Mouse (Mus musculus): ENCODE measurements at regions not wholly inside any gene's neighbourhood (a gene's known extent, or its start where the extent isn't known, plus 50 kb on each side); places are given as distances from the start of the nearest gene placed in this dataset.

DNA sequence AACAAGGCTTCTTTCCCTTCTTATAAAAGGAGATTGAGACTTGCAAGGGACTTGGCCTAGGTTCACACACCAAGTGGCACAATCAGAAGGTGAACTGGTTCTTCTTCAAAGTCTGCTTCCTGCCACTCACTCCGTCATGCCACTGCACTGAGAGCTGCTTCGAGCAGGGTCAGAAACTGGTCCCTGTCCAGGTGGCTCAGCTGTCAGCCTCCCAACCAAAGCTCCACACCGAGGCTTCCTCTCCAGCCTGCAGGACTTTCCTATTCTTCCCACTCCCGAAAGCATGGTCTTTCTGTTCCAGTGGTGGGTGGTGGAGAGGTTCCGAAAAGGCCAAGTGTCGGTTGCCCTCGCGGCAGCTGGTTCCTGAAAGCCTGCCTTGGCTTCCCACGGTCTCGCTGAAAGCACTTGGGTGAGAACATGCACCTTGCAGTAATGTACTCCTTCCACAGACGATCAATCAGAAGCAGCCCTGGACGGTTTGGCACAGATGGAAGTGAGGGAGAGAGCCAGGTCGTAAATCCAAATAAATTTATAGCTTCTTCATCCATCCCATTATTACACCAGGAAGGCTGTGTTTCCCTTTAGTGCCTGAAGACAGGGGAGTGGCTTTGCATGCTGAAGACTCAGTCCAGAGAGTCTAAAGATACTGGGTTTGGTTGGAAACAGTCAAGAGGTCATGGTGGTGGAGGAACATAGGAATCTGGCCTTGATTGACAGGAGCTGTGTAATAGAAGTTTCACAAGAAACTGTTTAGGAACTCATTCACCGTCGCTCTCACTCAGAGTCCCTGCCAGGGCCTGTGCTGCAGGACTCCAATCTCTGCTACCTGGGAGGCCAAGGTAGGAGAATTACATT is 306.1 kb upstream of the 4930535I16Rik start:
- Histone ChIP-seq H3K4me2 (ENCODE audit: low read length) (no peak overlapping the region), H3K4me1 (replicated peaks; ENCODE audit: insufficient read depth, low read length) (no peaks in the 10 kb centered on the region), H3K9ac (ENCODE audit: low read depth, low read length) (no peak overlapping the region), H3K27me3 (ENCODE audit: insufficient read depth, low read length) (0 out of 2 replicates have a peak, but pooled peaks cover 4% of the 10 kb centered on the region), H3K27ac (no peak overlapping the region), H3K36me3 (ENCODE audit: insufficient read depth, low read length) (no peaks in the 10 kb centered on the region), H3K9me3 (replicated peaks; ENCODE audit: low read length) (no peaks in the 10 kb centered on the region), H3K4me3 (replicated peaks; ENCODE audit: low read depth, low read length) (no peak overlapping the region)
- ATAC-seq (replicated peaks; ENCODE audit: low FRiP score, low read depth) (no peak), DNase-seq (ENCODE audit: low spot score) (peak; percentile 34)
- no peak for TF ChIP-seq CTCF (IDR thresholded peaks at IDR 0.05; ENCODE audit: low read depth)
- WGBS = 25% methylated on average over 15 of the region's 15 CpGs

DNA sequence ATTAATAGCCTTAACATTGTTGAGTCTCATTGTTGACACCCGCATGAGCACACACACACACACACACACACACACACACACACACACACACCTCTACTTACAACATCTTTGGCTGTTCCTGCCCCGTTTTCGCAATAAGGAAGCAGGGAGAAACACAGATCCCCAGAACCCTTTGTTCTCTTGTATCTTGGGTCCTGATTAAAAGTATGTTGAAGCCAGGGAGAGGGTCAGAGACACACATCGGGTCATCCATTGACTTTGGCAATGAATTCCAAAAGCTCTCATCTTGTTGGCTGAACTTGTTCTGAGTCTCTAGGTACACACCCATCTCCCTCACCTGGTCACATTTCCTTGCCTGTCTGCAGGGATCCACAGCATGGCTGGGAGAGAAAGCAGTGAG is 303.9 kb upstream of the 4930535I16Rik start:
- Histone ChIP-seq H3K9ac (ENCODE audit: low read depth, low read length) (no peak overlapping the region), H3K36me3 (ENCODE audit: insufficient read depth, low read length) (no peaks in the 10 kb centered on the region), H3K4me3 (replicated peaks; ENCODE audit: low read depth, low read length) (no peak overlapping the region), H3K4me2 (ENCODE audit: low read length) (no peak overlapping the region), H3K9me3 (replicated peaks; ENCODE audit: low read length) (no peaks in the 10 kb centered on the region), H3K4me1 (replicated peaks; ENCODE audit: insufficient read depth, low read length) (no peaks in the 10 kb centered on the region), H3K27me3 (ENCODE audit: insufficient read depth, low read length) (0 out of 2 replicates have a peak, but pooled peaks cover 4% of the 10 kb centered on the region), H3K27ac (no peak overlapping the region)
- no peak for TF ChIP-seq CTCF (IDR thresholded peaks at IDR 0.05; ENCODE audit: low read depth)
- WGBS = 91% methylated on average over 4 of the region's 4 CpGs
- ATAC-seq (replicated peaks; ENCODE audit: low FRiP score, low read depth) (no peak), DNase-seq (ENCODE audit: low spot score) (no peak)

DNA sequence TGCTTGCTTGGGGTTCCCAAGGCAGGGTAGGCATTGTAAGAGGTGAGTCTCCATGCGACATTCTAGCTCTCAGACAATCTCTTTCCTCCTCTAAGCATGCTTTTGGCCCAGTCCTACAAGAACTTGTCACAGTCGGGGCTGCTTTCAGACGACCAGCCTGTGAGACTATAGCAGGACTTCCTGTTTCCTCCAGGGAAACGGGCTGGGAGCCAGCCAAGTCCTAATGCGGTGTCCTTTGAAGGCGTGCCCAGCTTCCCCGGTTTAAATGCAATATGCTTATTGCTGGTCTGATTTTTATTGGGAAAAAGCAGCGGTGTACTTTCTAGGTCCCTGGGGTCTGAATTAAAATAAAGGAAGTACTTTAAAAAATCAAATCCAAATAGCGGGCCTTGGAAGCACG is 299.4 kb upstream of the 4930535I16Rik start:
- H3K4me2 ChIP-seq (ENCODE audit: low read length) = no peak overlapping the region
- TF ChIP-seq CTCF (IDR thresholded peaks at IDR 0.05; ENCODE audit: low read depth) = no peak
- H3K4me1 ChIP-seq (replicated peaks; ENCODE audit: insufficient read depth, low read length) = no peaks in the 10 kb centered on the region
- H3K27me3 ChIP-seq (ENCODE audit: insufficient read depth, low read length) = 0 out of 2 replicates have a peak, but pooled peaks cover 3% of the 10 kb centered on the region
- H3K9me3 ChIP-seq (replicated peaks; ENCODE audit: low read length) = no peaks in the 10 kb centered on the region
- H3K4me3 ChIP-seq (replicated peaks; ENCODE audit: low read depth, low read length) = no peak overlapping the region
- H3K36me3 ChIP-seq (ENCODE audit: insufficient read depth, low read length) = no peaks in the 10 kb centered on the region
- no peak overlapping the region for H3K9ac ChIP-seq (ENCODE audit: low read depth, low read length)
- no peak overlapping the region for H3K27ac ChIP-seq
- 36% methylated on average over 10 of the region's 10 CpGs for WGBS
- ATAC-seq (replicated peaks; ENCODE audit: low FRiP score, low read depth) (no peak), DNase-seq (ENCODE audit: low spot score) (peak; percentile 73)

DNA sequence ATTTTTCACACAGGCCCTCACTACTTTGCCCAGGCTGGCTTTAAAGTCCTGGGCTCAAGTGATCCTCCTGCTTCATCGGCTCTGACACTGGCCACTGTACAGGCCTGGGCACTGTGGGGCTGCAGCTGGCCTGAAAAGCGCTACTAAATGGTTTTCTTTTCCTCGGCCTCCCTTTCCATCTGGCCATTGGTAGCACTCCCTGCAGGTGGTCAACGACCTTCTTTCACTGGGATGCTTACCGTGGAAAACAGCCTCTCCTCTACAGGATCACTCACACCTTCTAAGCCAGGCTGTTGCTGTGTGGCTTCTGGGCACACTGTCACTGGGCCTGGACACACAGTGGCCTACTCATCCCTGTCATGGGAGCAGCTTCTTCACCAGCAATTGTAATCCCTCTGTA is 298.5 kb upstream of the 4930535I16Rik start:
- Histone ChIP-seq H3K4me3 (replicated peaks; ENCODE audit: low read depth, low read length) (no peak overlapping the region), H3K27ac (no peak overlapping the region), H3K9me3 (replicated peaks; ENCODE audit: low read length) (no peaks in the 10 kb centered on the region), H3K36me3 (ENCODE audit: insufficient read depth, low read length) (no peaks in the 10 kb centered on the region), H3K4me1 (replicated peaks; ENCODE audit: insufficient read depth, low read length) (no peaks in the 10 kb centered on the region), H3K9ac (ENCODE audit: low read depth, low read length) (no peak overlapping the region), H3K27me3 (ENCODE audit: insufficient read depth, low read length) (no peaks in the 10 kb centered on the region), H3K4me2 (ENCODE audit: low read length) (no peak overlapping the region)
- WGBS = 60% methylated on average over 5 of the region's 5 CpGs
- ATAC-seq (replicated peaks; ENCODE audit: low FRiP score, low read depth) (no peak), DNase-seq (ENCODE audit: low spot score) (no peak)
- TF ChIP-seq CTCF (IDR thresholded peaks at IDR 0.05; ENCODE audit: low read depth) = no peak

DNA sequence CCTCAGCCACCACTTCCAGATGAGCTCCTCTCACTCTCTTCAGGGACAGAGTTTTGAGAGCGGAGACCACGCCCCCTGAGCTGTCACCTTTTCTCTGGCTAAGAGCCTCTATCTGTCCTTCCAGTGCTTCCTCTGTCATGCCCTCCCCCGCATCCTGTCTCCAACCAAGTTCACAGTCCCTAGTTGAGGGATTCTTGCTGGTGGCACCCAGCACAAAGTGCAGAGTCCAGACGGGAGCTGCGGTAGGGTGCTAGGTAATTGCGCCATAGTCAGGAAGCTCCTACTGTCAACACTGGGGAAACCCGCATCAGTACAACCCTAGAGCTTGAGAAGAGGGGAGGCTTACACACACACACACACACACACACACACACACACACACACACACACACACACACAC is 297.3 kb upstream of the 4930535I16Rik start:
- no peak for TF ChIP-seq CTCF (IDR thresholded peaks at IDR 0.05; ENCODE audit: low read depth)
- Histone ChIP-seq H3K9ac (ENCODE audit: low read depth, low read length) (no peak overlapping the region), H3K36me3 (ENCODE audit: insufficient read depth, low read length) (no peaks in the 10 kb centered on the region), H3K4me1 (replicated peaks; ENCODE audit: insufficient read depth, low read length) (no peaks in the 10 kb centered on the region), H3K4me3 (replicated peaks; ENCODE audit: low read depth, low read length) (no peak overlapping the region), H3K4me2 (ENCODE audit: low read length) (no peak overlapping the region), H3K27ac (no peak overlapping the region), H3K27me3 (ENCODE audit: insufficient read depth, low read length) (no peaks in the 10 kb centered on the region), H3K9me3 (replicated peaks; ENCODE audit: low read length) (no peaks in the 10 kb centered on the region)
- DNase-seq (ENCODE audit: low spot score) = no peak
- 76% methylated on average over 7 of the region's 7 CpGs for WGBS
- ATAC-seq (replicated peaks; ENCODE audit: low FRiP score, low read depth) = no peak

DNA sequence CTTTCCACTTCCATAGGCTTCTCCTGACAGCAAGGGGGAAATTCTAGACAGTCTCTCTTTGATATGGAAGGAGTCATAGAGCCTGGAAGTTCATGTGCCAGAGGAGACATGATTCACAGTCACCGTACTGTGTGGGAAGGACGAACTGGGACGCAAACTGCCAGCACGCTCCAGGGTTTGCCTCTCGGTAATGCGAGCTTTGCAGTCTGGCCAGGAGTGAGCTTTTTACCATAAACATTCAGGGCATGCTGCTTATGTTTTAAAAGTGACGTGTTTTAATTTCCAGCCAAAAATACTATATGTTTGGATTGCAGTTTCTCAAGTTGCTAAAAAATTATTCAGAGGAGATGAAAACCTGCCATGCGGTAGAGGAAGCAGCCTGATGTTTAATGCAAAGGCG is 292.3 kb upstream of the 4930535I16Rik start:
- Histone ChIP-seq H3K9me3 (replicated peaks; ENCODE audit: low read length) (no peaks in the 10 kb centered on the region), H3K4me2 (ENCODE audit: low read length) (no peak overlapping the region), H3K4me1 (replicated peaks; ENCODE audit: insufficient read depth, low read length) (no peaks in the 10 kb centered on the region), H3K9ac (ENCODE audit: low read depth, low read length) (no peak overlapping the region), H3K27ac (no peak overlapping the region), H3K27me3 (ENCODE audit: insufficient read depth, low read length) (no peaks in the 10 kb centered on the region), H3K4me3 (replicated peaks; ENCODE audit: low read depth, low read length) (no peak overlapping the region), H3K36me3 (ENCODE audit: insufficient read depth, low read length) (no peaks in the 10 kb centered on the region)
- no peak for TF ChIP-seq CTCF (IDR thresholded peaks at IDR 0.05; ENCODE audit: low read depth)
- DNase-seq (ENCODE audit: low spot score) = no peak
- no peak for ATAC-seq (replicated peaks; ENCODE audit: low FRiP score, low read depth)
- 50% methylated on average over 9 of the region's 9 CpGs for WGBS

Measured in kidney, postnatal 0 days (tissue).